Mouse (Mus musculus) spleen, adult 2 months (tissue): ENCODE data around the gene Vps72. TPM values are rescaled to one million over a fixed set of nuclear protein-coding genes. Genes with fewer than 3 reads are reported as not detected.

Experiments used
- DNase-seq, 2 experiments: peaks; one replicate each; pipeline versions ENCODE4 v3.0.0 to v3.0.0-alpha.2; 2012 to 2021; ENCODE audit warnings: low spot score in 2 of 2, low read depth in 1 of 2
- H3K27ac ChIP-seq: fragments of 200-500 bp; 2 replicates; pipeline ENCODE4 v1.5.1; 2012; ENCODE audit warnings: low read length, inconsistent platforms; ENCODE audit not compliant: insufficient read depth
- H3K27me3 ChIP-seq: fragments of 200-500 bp; 2 replicates; pipeline ENCODE4 v1.6.1; 2012; ENCODE audit warnings: mild to moderate bottlenecking, moderate library complexity, low read length, inconsistent platforms; ENCODE audit not compliant: control insufficient read depth, insufficient read depth
- H3K36me3 ChIP-seq: fragments of 200-500 bp; 2 replicates; pipeline ENCODE4 v1.6.1; 2012; ENCODE audit warnings: mild to moderate bottlenecking, low read length, inconsistent platforms; ENCODE audit not compliant: control insufficient read depth, insufficient read depth
- H3K4me1 ChIP-seq: fragments of 200-500 bp; 2 replicates; pipeline ENCODE4 v1.6.1; 2011; ENCODE audit warnings: inconsistent platforms; ENCODE audit not compliant: control insufficient read depth, insufficient read depth, insufficient read length
- H3K4me3 ChIP-seq: fragments of 200-500 bp; 2 replicates; pipeline ENCODE4 v1.5.1; 2011; ENCODE audit warnings: mild to moderate bottlenecking, inconsistent platforms; ENCODE audit not compliant: insufficient read depth, insufficient read length; ENCODE audit errors: extremely low read depth
- CTCF ChIP-seq: fragments of 200-500 bp; IDR thresholded peaks from 2 replicates; pipeline ENCODE4 v1.5.1; 2011; ENCODE audit warnings: mild to moderate bottlenecking, inconsistent platforms; ENCODE audit not compliant: insufficient read depth, insufficient read length, insufficient replicate concordance; ENCODE audit errors: extremely low read depth
- POLR2A ChIP-seq: fragments of 200-500 bp; IDR thresholded peaks from 2 replicates; pipeline ENCODE4 v1.6.1; 2011; ENCODE audit warnings: low read depth, low read length, inconsistent platforms
- WGBS: fragments of 180-500 bp; shearing (Covaris S2); methylation state at CpG from one replicate; pipeline ENCODE4 v1.1.7; 2018; 5-methylcytosine and 5-hydroxymethylcytosine counted together
- polyA plus RNA-seq: library from polyadenylated mRNA; depleted of rRNA; stranded (reverse); fragments of >200 nt; gene quantifications from 2 replicates; pipeline ENCODE4 v1.2.3, GENCODE M21; 2012

The Vps72 gene
- polyA plus RNA-seq, 1 experiment, result 36.3 TPM

DNA sequence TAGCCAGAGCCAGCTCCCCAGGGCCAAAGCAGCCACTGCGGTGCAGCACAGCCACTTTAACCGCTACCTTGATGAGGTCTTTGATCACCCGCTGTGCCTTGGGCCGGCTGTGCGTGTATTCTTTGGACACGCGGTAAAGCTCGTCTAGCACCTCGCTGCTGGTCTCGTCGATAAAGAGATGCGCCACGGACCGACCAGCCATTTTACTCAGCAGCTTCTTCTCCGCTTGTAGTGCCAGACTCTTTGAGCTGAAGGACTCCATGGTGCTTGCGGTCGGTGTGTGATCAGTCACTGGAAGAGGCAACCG lies 29.4 kb downstream of the Vps72 start:
- DNase-seq, result no peak
- H3K27me3 ChIP-seq, result no peaks in the 10 kb centered on the region
- peak overlapping the region; percentile 8; the same call in 1 of the 2 replicates for H3K4me3 ChIP-seq
- H3K36me3 ChIP-seq, result peaks cover 12% of the 10 kb centered on the region
- TF ChIP-seq CTCF, result no peak
- no peak for TF ChIP-seq POLR2A
- H3K4me1 ChIP-seq, result peaks cover 32% of the 10 kb centered on the region; the same call in 1 of the 2 replicates
- WGBS, result 87% methylated on average over 18 of the region's 18 CpGs
- peak overlapping the region; percentile 64 for H3K27ac ChIP-seq

DNA sequence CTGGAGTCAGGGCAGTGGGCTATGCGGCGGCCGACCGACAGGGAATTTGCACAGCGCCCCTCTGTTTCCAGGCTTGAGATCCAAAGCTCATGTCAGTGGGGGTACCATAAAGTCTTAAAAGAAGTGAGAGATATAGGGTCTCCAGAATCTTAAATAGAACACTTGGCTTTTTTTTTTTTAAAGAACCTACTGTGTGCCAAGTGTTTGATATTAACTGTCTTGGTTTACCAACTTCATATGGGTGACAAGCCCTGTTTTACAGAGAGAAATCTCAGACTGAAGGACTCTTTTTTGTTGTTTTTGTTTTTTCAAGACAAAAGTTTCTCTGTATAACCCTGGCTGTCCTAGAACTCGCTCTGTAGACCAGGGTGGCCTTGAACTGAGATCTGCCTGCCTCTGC lies 30.0 kb downstream of the Vps72 start:
- peaks cover 28% of the 10 kb centered on the region; the same call in 1 of the 2 replicates for H3K4me1 ChIP-seq
- H3K36me3 ChIP-seq, result peaks cover 12% of the 10 kb centered on the region
- H3K27ac ChIP-seq, result peak overlapping the region; percentile 94
- H3K4me3 ChIP-seq, result peak overlapping the region; percentile 82
- H3K27me3 ChIP-seq, result no peaks in the 10 kb centered on the region
- TF ChIP-seq CTCF (no peak), POLR2A (no peak)
- 94% methylated on average over 6 of the region's 6 CpGs for WGBS
- no peak for DNase-seq

DNA sequence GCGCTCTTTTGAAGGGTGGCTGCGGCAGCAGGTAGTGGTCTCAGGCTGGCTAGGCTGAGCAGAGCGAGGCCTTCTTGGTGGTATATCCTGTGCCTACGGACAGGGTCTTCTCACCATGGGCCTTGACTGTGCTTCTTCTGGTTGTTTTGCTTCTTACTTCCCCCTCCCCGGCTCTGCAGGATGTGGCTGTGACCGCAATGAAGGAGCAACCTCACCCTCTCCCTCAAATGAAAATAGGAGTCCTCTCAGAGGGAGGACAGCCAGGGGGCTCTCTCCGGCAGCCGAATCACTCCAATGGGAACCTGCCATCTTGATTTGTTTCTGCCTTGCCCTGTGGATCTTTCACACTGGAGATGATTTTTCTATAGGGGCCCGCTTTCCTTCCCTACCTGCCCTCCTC lies 30.7 kb downstream of the Vps72 start:
- DNase-seq, result peak; percentile 53 to 77
- Histone ChIP-seq H3K4me3 (peak overlapping the region; percentile 82), H3K27me3 (no peaks in the 10 kb centered on the region), H3K36me3 (peaks cover 12% of the 10 kb centered on the region), H3K27ac (peak overlapping the region; percentile 94), H3K4me1 (peaks cover 22% of the 10 kb centered on the region; the same call in 1 of the 2 replicates)
- TF ChIP-seq POLR2A, result no peak; the same call in 1 of the 2 replicates
- 9% methylated on average over 9 of the region's 9 CpGs for WGBS

DNA sequence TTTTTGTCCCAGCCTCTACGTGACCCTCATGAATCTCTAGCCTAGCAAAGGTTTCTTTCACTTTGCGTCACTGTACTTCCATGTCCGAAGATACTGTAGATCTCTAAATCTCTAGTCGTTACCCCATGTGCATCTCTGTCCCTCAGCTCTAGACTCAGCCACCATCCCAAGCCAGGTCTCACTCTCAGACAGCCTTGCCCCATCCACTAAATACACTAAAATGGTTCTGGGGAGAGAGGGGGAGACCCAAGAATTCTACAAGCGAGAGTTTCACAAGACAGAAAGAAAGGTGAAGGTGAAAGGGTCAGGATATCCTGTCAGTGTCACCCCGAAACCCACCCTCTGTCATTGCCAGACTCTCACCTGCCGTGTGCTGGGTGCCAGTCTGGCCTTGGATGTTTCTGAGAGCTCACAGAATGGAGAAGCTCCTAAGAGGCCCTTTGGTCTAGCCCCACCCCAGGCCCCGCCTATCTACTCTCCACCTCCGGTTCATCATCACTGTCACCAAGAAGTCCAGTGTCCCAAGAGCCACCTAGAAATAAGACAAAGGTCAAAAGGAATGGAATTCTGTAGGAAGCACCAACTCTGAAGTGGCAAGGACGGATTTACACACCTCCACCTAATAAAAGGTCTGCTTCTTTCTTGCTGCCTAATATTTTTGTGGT lies 31.3 kb downstream of the Vps72 start, which contains the start of gene Tnfaip8l2:
Tnfaip8l2 (minus strand) TSS at position 409 of the 665 bp plus-strand sequence.
- WGBS, result 19% methylated on average over 10 of the region's 10 CpGs
- DNase-seq, result peak; percentile 50 to 75
- Histone ChIP-seq H3K27me3 (no peaks in the 10 kb centered on the region), H3K27ac (peak within 1 kb of the TSS; percentile 94), H3K4me3 (peak within 1 kb of the TSS; percentile 82), H3K36me3 (peaks cover 12% of the 10 kb centered on the region), H3K4me1 (peaks cover 17% of the 10 kb centered on the region; the same call in 1 of the 2 replicates)
- TF ChIP-seq CTCF (no peak), POLR2A (peak; percentile 88)

DNA sequence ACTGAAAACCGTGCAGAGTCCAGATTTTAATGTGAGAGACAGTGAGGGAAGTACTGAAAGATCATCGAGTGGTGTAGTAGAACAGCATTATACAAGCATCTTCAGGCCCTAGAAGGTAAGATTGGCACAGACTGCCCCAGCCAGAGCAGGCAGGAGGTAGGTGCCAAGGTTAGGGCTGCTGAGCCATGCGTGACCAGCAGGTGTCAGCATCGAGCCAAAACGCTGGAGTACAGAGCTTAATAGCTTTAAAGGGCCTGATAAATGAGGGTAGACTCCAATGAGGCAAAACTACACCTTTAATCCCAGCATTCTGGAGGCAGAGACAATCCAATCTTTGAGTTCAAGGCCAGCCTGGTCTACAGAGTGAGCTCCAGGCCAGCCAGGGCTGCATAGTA lies 31.8 kb downstream of the Vps72 start:
- 7% methylated on average over 5 of the region's 5 CpGs for WGBS
- peak; percentile 75 to 88 for DNase-seq
- peak overlapping the region; percentile 82; the same call in 1 of the 2 replicates for H3K4me3 ChIP-seq
- peaks cover 17% of the 10 kb centered on the region; the same call in 1 of the 2 replicates for H3K4me1 ChIP-seq
- peak overlapping the region; percentile 94; the same call in 1 of the 2 replicates for H3K27ac ChIP-seq
- no peaks in the 10 kb centered on the region for H3K27me3 ChIP-seq
- peaks cover 12% of the 10 kb centered on the region for H3K36me3 ChIP-seq
- TF ChIP-seq POLR2A (no peak), CTCF (peak; percentile 96)

DNA sequence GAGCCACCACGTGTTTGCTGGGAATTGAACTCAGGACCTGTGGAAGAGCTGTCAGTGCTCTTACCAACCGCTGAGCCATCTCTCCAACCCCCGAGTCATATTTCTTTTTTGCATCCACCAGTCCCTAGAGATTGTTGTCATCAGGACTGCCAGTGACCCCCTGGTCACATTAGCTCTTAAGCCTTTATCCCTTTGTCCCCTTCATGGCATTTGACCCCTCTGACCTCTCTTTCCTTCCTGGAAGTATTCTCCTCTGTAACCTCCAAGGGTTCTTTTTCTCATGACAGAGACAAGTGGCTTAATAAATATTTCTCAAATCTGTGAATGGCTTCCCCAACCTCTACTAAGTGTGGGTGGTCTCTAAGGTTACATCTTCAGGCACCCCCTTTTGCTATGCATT lies 37.1 kb downstream of the Vps72 start:
- 78% methylated on average over 3 of the region's 3 CpGs for whole genome bisulfite sequencing
- Histone ChIP-seq H3K27ac (no peak overlapping the region), H3K4me1 (no peaks in the 10 kb centered on the region), H3K4me3 (no peak overlapping the region), H3K27me3 (no peaks in the 10 kb centered on the region), H3K36me3 (no peaks in the 10 kb centered on the region)
- TF ChIP-seq POLR2A (no peak), CTCF (no peak)
- DNase-seq, result no peak

DNA sequence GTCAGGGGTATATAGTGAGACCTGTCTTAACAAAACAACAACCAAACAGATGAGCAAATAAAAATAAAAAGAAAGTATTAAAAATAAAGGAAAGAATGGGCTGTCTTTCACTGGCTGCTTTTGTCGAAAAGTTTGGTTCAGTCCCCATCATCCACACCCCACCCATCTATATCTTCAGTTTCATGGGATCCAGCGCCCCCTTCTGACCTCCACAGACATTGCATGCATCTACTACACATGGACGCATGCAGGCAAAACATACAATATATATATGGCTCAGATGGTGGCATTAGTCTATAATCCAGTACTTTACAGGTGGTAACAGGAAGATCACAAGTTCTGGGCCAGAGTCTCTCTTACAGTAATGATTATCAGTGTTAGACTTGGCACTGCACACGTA lies 43.1 kb downstream of the Vps72 start:
- 34% methylated on average over 4 of the region's 4 CpGs for WGBS
- peak in 1 of 2 experiments; percentile 62 for DNase-seq

More for the DNA sequence above, 43.1 kb downstream of the Vps72 start:
- H3K4me1 ChIP-seq, result no peaks in the 10 kb centered on the region
- H3K27me3 ChIP-seq, result no peaks in the 10 kb centered on the region
- H3K36me3 ChIP-seq, result no peaks in the 10 kb centered on the region
- TF ChIP-seq POLR2A, result no peak
- TF ChIP-seq CTCF, result peak; percentile 67; the same call in 1 of the 2 replicates
- H3K27ac ChIP-seq, result no peak overlapping the region
- no peak overlapping the region for H3K4me3 ChIP-seq
